Mouse (Mus musculus) frontal cortex, postnatal 25 days (tissue): ENCODE results near the gene Asb18.

Source experiments
- DNase-seq, 2 experiments: peaks; one replicate each; pipeline ENCODE4 v3.0.0; 2022; ENCODE audit warnings: low spot score in 2 of 2

Asb18 gene

DNA sequence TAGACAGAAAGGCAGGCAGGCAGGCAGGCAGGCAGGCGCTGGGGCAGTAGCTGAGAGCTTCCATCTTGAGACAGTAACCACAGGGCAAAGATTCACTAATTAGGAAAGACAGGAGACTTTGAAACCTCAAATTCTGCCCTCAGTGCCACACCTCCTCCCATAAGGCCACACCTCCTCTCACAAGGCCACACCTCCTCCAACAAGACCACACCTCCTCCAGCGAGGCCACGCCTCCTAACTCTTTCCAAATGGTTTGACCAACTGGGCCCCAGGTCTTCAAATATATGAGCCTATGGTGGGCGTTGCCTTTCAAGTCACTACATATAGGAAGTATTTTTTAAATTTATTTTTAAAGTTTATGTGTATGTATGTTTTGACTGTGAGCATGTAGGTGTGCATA lies 113.1 kb downstream of the Asb18 start:
- DNase-seq: no peak
